Mouse (Mus musculus): ENCODE results near the gene Spire2.

DNA sequence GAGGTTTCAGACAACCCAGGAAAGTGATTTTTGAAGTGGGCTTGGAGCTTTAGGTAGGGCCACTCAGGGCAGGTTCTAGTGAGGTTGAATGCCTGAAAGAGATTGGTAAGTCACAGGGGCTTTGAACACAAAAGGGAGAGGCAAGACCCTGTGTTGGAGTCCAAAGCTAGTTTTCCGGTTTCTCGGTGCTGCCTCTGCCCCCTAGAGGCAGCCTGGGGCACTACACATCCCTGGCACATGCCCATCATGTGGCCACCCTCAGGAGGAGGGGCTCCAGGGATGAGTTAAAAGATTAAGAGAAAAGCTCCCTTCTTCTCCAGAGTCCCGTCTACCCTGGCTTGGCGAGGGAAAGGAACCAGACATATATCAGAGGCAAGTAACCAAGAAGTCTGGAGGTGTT is 74.3 kb downstream of the Spire2 start, which contains the start of gene Mc1r:
- TF ChIP-seq POLR2A (IDR thresholded peaks at IDR 0.05; ENCODE audit: insufficient read depth, low read depth, low read length) (no peak), CTCF (IDR thresholded peaks at IDR 0.05; ENCODE audit: insufficient read depth, low read depth, low read length) (peak; percentile 64)

Measured in olfactory bulb, adult 2 months (tissue).